Mouse (Mus musculus) cerebellum, adult (tissue): ENCODE results near the gene Olfr657.

Source experiments
- ATAC-seq: cut with Nextera tagmentation; 2 replicates; pipeline ENCODE4 v1.9.2; 2017; ENCODE audit warnings: mild to moderate bottlenecking, moderate library complexity, mixed read lengths; ENCODE audit not compliant: insufficient number of reproducible peaks, low FRiP score, low TSS enrichment

Gene Olfr657

DNA sequence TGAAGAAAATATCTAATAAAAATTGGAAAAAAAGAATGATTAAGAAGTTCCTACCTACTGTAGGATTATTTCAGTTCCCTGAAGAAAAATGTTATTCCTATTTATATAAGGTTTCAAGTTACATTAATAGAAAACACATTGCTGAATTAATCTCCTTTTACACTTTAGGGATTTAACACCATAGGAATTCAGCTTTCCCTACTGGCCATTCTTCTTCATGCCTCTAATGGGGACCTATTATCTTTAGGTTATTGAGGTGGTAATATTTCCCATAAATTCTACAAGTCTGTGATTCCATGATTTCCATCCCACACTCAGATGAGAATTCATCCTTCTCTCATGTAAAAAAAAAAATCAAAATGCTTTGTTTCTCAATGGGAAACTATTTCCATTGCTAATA, at the start of gene Olfr657:
TSS of gene Olfr657 (plus strand) at position 301 of the 400 bp plus-strand sequence.
- ATAC-seq = no peak

- no peak for ATAC-seq
Observed at GRCm38 (mm10) chr7:104577014-104577413, 47.6 kb upstream of the Olfr657 start, which contains the start of gene Olfr653. TSS of gene Olfr653 (plus strand) at chr7:104577314.

DNA sequence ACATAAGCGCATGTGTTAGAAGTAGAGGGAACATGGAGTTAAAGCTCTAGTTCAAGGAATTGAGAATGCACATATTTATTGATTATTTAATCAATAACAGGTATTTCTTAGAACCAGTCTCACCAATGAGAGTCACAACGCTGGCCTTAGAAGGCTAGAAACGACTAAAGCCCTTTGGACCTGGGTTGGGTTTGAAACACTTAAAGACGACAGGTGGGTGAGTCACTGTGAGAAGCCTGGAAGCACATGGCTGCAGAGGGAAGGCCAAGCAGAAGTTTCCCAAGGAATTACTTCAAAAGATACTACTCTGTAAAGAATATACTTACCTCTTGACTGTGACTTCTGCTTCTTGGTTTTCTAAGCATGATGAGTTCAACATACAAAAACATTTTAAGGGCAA, 43.7 kb upstream of the Olfr657 start:
- ATAC-seq = no peak

DNA sequence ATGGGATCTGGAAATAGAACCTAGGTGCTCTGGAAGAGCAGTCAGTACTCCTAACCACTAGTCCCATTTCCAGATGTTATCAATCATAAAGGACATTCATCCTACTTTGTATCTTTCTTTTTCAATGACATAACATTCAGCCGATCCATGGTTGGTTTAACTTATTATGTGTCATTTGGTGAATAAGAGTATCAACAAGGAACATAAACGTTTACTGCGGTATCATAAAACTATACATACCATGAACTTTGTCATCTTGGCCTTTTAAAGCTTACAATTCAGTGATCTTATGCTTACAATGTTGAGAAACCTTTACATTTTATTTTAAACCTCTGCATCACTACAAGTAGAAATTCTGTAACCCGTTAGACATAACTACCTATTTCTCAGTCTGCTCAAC, 43.2 kb upstream of the Olfr657 start:
- ATAC-seq = no peak

DNA sequence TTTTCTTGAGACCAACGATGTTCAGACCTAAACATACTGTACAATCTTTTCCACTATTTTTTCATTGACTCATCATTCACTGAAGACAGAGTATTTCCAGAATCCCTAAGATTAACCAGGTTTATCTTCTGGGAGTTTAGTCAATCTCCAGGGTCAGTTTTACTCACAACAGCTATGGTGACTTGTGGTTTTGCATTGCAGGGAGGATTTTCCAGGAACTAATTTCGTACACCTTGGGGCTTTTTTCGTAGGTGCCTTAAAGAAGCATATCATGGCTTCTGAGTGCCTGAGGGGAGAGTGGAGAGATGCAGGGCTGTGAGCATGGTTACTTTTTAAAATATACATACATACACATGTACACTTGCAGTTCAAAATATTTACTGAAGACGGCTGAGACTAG, 37.9 kb upstream of the Olfr657 start, which contains the start of gene Olfr654:
TSS of gene Olfr654 (plus strand) at position 301 of the 400 bp plus-strand sequence.
- no peak for ATAC-seq

- ATAC-seq = no peak
Observed at GRCm38 (mm10) chr7:104588274-104588673, 36.3 kb upstream of the Olfr657 start.

DNA sequence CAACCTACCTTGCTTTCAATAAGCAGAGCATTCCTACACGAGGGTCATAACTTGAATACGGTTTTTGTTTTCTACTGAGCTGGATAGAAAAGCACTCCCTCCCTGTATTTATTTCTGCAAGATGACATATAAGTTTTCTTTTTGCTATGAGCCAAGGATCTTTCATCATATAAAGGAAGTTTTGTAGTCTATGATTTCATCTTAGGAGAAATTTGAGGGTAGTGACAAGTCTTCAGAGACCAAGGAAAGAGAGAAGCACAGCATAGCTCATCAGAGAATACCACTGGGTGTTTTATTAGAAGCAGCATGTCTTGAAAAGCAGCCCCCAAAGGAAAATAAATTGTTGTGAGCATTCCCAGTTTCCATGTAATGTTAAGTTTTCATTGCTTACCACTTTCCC, 22.9 kb upstream of the Olfr657 start, which contains the start of gene Olfr655:
TSS of gene Olfr655 (minus strand) at position 101 of the 400 bp plus-strand sequence.
- no peak for ATAC-seq

- ATAC-seq = no peak
Observed at GRCm38 (mm10) chr7:104603173-104603572, 21.4 kb upstream of the Olfr657 start.

DNA sequence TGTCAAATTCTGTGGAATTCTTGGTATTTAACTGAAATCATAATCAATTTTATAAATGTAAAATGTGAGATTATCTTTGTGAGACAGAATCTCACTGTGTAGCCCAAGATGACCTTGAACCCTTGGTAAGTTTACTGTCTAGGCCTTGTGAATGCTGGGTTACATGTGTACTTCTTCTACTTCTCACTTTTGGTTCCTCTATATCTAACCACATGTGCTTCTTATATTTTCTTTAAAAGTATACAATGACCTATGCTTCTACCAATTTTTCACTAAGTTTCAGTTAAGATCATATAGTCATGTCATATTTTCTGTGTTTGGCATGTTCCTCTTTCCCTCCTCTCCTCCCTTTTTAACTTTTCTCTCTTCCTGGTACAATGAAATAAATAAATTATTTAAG, 19.9 kb upstream of the Olfr657 start:
- ATAC-seq = no peak

GRCm38 (mm10) chr7:104613655-104614054, 10.9 kb upstream of the Olfr657 start, which contains the start of gene Olfr656:
TSS of gene Olfr656 (plus strand) at chr7:104613955.
- ATAC-seq = no peak

- no peak for ATAC-seq
Observed at GRCm38 (mm10) chr7:104646841-104647482, 22.4 kb downstream of the Olfr657 start, which contains the start of gene Olfr658. TSS of gene Olfr658 (minus strand) at chr7:104647305.

DNA sequence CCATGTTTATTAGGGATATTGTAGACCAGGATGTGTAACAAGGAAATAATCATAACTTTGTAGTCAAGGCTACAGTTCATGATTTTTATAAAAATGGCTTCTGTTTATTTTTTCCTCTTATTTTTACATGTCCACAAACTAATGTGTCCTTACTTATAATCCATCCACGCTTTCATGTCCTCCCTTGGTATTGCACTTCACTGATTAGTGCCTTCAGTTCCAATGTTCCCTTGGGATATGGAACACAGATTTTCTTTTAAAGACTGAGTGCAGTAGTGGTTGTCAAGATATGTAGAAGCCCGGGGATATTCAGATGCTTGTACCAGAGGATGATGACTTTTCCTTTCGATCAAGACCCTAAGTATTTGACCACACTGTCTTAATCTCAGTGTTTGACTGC, 41.9 kb downstream of the Olfr657 start, which contains the start of gene Olfr659:
TSS of gene Olfr659 (plus strand) at position 301 of the 400 bp plus-strand sequence.
- no peak for ATAC-seq

- no peak for ATAC-seq
Observed at GRCm38 (mm10) chr7:104686201-104686600, 61.6 kb downstream of the Olfr657 start, which contains the start of gene Olfr661. TSS of gene Olfr661 (plus strand) at chr7:104686501.
